Mouse (Mus musculus): ENCODE measurements around the gene Cd28.

The Cd28 gene

GRCm38 (mm10) chr1:60750201-60750765, 33.7 kb downstream of the Cd28 start:
- DNase-seq (ENCODE audit: low spot score) = no peak

- no peak for DNase-seq (ENCODE audit: low spot score)
These were observed 34.4 kb downstream of the Cd28 start for GRCm38 (mm10) chr1:60751011-60751410.

DNA sequence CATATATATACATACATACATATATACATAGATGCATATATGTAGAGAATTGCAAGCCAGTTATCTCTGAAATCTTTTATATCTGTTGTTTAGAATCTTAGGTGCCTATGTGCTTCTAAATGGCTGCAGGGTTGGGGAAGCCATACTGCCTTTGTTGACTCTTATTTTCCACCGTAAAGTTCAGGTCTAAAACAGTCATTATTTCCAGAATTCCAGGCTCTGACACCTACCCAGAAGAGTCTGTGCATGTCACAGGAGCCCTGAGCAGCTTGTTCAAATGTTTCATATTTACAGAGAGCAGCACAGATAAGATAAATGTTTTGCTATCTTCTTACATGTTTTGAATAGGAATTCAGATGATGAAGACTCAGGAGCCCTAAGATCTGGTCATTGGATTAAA, 36.4 kb downstream of the Cd28 start:
- no peak for DNase-seq (ENCODE audit: low spot score)

GRCm38 (mm10) chr1:60753981-60754380, 37.4 kb downstream of the Cd28 start:
- no peak for DNase-seq (ENCODE audit: low spot score)

- no peak for DNase-seq (ENCODE audit: low spot score)
These were observed 39.0 kb downstream of the Cd28 start for GRCm38 (mm10) chr1:60755391-60756243.

GRCm38 (mm10) chr1:60757631-60758030, 41.0 kb downstream of the Cd28 start:
- no peak for DNase-seq (ENCODE audit: low spot score)

DNA sequence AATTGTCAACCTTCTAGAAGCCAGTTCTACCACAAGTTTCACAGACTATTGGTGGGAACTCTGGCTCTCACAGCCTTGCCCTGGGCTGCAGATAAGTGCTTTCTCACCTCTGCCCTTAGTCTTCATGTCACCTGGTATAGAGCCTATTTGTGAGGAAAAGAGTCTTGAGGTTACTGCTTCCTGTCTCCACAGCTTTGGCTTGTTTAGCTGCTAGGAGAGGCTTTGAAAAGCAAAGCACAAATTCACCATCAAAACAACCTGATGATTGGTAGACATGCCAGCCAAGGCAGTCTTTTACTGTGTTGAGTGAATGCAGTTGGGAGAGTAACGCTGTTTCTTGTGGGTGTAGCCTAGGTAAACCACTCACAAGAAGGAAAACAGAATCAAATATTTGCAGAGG, 41.6 kb downstream of the Cd28 start:
- no peak for DNase-seq (ENCODE audit: low spot score)

GRCm38 (mm10) chr1:60759563-60760335, 43.1 kb downstream of the Cd28 start:
- DNase-seq (ENCODE audit: low spot score) = no peak

DNA sequence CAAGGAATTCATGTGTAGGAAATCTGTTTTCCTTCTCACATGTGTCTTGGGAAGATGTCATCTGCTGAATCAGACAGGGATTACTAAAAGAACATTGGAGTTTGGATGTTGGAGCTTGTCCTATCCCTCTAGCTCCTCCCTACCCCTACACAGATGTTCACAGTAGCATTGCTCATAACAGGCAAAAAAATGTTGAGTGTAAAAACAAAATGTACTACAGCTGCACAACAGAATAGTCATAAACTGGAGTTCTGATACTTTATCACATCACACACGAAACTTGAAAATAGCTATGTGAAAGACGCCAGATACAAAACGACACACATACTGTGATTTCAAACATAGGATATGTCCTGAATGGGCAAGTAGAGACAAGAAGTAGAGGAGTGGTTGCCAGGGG, 43.9 kb downstream of the Cd28 start:
- no peak for DNase-seq (ENCODE audit: low spot score)

DNA sequence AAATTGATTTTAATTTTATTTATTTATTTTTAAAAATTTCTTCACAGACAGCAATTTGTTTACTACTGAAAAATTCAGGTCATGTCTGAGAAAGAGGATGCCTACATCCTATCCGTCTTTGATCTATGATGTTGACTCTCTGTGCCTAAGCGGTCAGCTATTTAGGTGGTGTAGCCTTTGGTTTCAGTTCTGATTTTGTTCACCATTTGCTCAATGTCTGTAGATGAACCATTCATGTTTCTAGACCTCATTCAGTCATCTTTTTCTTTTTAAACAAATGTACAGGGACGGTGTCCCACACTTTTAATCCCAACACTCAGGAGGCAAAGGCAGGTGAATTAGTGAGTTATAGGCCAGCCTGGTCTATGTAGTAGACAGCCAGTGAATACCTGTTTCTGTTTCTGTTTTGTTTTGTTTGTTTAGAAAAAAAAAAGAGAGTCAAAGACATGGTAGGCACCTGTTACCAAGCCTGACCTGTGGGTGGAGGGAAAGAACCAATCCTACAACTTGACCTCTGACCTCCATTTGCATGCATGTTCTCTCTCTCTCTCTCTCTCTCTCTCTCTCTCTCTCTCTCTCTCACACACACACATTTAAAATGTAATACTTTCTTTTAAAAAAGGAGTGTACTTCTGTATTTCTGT, 45.0 kb downstream of the Cd28 start:
- DNase-seq (ENCODE audit: low spot score) = no peak

- no peak for DNase-seq (ENCODE audit: low spot score)
These were observed 45.9 kb downstream of the Cd28 start for GRCm38 (mm10) chr1:60762451-60762850.

GRCm38 (mm10) chr1:60762916-60763315, 46.3 kb downstream of the Cd28 start:
- DNase-seq (ENCODE audit: low spot score) = no peak

- DNase-seq (ENCODE audit: low spot score) = no peak
These were observed 55.2 kb downstream of the Cd28 start for GRCm38 (mm10) chr1:60771771-60772170.

GRCm38 (mm10) chr1:60773231-60773630, 56.6 kb downstream of the Cd28 start:
- no peak for DNase-seq (ENCODE audit: low spot score)

- DNase-seq (ENCODE audit: low spot score) = no peak
These were observed 59.6 kb downstream of the Cd28 start for GRCm38 (mm10) chr1:60776166-60776565.

- DNase-seq (ENCODE audit: low spot score) = no peak
These were observed 60.3 kb downstream of the Cd28 start for GRCm38 (mm10) chr1:60776906-60777305.

DNA sequence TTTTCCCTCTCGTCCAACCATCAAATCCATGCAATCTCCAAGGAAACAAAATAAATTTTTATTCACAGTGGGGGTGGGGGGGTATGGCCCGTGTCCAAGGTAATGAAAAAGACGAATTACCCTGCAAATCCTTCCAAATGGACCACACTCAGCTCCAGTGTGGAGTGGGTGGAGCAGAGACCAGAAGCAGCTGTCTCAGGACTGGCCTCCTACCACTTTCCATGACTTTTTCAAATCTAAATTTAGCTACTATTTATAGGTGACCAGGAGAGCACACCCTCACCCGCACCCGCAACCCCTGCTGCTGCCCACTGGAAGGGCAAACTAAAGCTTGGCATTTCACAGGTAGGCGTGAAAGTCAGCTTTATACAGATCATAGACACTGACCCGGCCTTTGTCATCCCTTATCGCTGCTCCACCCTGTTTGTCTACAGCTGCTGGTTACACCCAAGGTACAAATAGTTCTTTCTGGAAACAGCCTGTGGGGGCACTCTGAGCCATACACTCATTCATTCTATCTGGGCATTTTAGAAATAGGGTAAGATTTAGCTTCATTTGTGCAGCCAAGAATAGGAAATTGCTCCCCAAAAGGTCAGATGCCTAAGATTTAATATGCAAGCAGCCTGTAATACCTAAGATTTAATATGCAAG, 62.0 kb downstream of the Cd28 start:
- no peak for DNase-seq (ENCODE audit: low spot score)

DNA sequence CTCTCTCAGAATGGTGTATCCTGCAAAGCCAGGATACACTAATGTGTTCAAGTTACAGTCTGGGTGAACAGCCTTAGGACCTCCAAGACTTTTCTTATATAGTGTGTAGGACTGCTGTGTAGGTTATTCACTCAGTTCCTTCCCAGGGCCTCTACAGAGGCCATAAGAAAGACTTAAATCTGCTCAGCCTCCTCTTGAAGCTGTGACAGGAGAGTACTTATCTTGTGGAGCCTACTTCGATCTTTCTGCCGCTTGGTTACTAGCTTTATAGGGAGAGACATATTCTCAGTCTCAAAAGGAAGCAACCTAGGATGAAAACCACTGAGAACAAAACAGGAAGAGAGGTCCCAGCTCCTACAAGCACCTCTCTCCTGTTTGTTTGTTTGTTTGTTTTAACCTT, 62.6 kb downstream of the Cd28 start:
- DNase-seq (ENCODE audit: low spot score) = no peak

DNA sequence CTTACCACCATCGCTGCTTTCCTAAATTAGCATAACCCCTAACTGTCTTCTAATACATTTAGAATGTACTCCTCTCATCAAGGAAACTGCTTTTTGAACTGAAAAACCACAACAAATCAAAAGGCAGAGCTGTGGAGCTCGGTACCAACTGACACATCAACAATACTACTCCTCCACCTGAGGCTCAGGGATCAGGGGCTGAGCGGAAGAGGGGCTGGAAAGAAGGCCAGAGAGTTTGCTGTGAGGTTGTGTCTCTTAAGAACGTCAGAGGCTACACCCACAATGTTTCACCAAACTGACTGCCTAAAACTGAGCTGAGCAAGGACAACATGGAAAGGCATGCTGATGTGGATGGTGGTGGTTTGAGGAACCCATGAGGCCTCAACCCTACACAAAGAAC, 65.1 kb downstream of the Cd28 start:
- no peak for DNase-seq (ENCODE audit: low spot score)

DNA sequence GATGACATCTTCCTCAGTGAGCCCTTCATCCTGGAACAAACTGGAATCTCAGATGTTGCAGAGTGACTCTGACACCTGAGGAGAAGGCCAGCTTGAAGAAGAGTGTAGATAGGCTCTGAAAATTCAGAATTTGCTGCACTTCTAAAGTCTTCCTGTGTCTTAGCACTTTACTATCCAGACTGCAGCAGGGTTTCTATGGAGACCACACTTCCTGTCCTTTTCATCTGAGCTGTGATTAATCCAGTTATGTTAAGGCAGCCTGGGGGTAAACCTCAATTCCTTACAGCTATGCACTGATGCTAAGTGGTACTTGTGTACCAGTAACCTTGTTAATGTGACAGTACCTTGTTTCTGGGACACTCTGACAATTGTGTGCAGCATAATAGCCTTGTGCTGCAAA, 77.1 kb downstream of the Cd28 start:
- no peak for DNase-seq (ENCODE audit: low spot score)

- no peak for DNase-seq (ENCODE audit: low spot score)
These were observed 79.1 kb downstream of the Cd28 start for GRCm38 (mm10) chr1:60795677-60796205.

Measured in adipocyte (in vitro differentiated cells).